Mouse (Mus musculus) common myeloid progenitor, adult 5-6 weeks (primary cell): ENCODE results near the gene Dnajc5g. TPM values are rescaled to one million over a fixed set of nuclear protein-coding genes. Genes with fewer than 3 reads are reported as not detected.

Experiments
- ATAC-seq: replicated peaks from 2 replicates; pipeline ENCODE4 v1.8.0; 2016; ENCODE audit warnings: low read depth, mild to moderate bottlenecking, moderate TSS enrichment, inconsistent platforms; ENCODE audit not compliant: poor library complexity, severe bottlenecking
- total RNA-seq: library from RNA; stranded (forward); fragments of 200-1000, 187-1606 nt; gene quantifications from 2 replicates; pipeline ENCODE4 v1.2.3, GENCODE M21; 2017

The Dnajc5g gene
- total RNA-seq, 1 experiment from 2014 or later: not detected

- ATAC-seq: no peak
These were observed 10.2 kb upstream of the Dnajc5g start for GRCm38 (mm10) chr5:31095711-31096480.

DNA sequence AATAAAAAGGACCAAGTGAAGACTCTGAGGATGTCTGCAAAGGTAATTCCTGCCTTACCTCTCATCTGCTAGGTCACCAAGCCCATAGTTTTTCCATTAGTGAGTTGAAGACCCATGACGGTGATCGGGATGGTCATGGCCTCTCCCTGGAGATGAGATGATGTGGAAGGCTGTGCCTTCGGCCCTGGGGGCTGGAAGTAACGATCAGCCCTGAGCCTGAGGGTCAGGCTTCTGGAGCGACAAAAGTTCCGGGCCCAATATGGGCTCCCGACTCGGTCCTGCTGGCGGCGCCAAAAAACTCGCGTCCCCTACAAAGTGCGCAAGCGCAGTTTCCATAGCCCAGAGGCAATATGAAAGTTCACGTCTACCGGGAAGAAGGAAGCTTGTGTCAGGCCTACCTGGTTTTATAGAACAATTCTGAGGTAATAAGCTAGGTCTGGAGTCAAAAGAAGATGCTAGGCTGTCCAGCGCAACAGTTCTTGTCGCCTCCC is 2.0 kb downstream of the Dnajc5g start, which contains the start of gene Slc30a3:
Slc30a3 (minus strand) TSS at position 238 of the 491 bp plus-strand sequence.
- no peak for ATAC-seq

- ATAC-seq: 0 out of 2 replicates have a peak, but pooled peaks have one; percentile 50
These were observed 4.7 kb downstream of the Dnajc5g start for GRCm38 (mm10) chr5:31110781-31111180.

DNA sequence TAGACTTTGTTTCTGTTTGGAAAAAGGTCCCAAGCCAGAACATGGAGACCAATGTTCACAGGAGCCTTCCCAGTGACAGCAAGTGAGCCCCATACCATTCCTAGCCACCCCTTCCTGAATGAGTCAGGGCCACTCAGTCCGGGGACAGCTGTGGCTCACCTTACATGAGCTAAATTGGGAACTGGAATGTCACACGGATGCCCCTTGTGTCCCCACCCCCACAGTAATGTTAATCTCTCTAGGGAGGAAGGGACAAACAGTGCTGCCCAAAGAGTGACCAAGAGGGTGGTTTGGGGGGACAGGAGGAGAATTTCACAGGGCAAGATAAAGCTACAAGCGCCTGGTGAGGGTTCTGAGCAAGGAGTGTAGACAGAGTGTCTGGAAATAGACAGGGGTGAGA is 10.3 kb downstream of the Dnajc5g start, which contains the start of gene Trim54:
Trim54 (plus strand) TSS at position 359 of the 400 bp plus-strand sequence.
- ATAC-seq: no peak

GRCm38 (mm10) chr5:31116912-31117311 is 10.8 kb downstream of the Dnajc5g start:
- ATAC-seq: no peak

GRCm38 (mm10) chr5:31121111-31121510 is 15.0 kb downstream of the Dnajc5g start:
- no peak for ATAC-seq

DNA sequence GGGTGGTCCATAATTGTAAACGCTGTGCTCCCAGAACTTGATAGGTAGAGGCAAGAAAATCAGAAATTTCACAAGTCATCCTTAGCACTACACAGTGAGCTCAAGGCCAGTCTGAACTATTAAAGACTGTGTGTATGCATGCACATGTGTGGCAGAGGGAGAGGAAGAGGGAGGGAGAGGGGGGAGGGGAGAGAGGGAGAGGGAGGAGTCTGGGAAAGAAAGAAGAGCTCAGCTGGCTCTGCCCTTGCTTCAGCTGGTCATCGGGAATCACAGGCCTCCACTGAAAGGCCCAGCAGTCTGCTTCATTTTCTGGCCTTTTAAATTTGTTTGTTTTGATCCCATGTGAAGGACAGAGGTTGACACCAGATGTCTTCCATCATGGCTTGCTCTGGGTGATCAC is 17.4 kb downstream of the Dnajc5g start:
- no peak for ATAC-seq

DNA sequence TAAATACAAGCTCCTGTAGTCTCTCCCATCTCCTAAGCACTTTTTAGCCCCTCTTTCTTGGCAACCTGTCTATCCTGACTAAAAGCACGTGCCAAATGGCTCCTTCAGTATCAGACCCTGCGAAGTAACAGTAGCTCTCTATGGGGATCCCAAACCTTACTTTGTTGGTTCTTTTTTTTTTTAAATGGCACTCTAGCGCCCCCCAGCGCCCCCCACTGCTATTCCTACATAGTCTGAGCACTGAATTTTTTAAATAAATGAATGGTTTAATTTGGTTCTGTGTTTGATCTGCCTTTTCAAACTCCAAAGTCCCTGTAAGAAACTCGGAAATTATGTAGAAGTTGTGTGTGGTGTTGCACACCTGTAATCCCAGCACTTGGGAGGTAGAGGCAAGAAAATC is 20.0 kb downstream of the Dnajc5g start:
- no peak for ATAC-seq

- no peak for ATAC-seq
These were observed 30.8 kb downstream of the Dnajc5g start for GRCm38 (mm10) chr5:31136730-31137424.

DNA sequence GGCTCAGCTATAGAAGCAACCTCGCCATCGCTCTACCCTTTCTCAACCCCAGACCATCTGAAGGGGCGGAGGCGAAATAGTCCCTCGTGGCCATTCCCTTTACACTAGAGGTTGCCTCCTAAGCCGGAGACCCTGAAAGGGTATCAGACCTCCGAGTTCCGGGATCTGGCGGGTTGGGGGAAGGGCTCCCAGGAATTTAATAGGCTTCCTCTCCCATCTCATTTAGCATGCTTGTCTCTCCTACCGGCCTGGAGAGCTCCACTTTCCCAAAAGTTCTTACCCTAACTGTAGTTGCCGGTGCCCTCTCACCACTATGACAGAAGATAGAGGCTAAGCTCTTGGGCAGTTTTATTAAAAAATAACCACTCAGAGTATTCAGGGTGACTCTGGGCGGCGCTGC is 31.6 kb downstream of the Dnajc5g start:
- no peak for ATAC-seq

DNA sequence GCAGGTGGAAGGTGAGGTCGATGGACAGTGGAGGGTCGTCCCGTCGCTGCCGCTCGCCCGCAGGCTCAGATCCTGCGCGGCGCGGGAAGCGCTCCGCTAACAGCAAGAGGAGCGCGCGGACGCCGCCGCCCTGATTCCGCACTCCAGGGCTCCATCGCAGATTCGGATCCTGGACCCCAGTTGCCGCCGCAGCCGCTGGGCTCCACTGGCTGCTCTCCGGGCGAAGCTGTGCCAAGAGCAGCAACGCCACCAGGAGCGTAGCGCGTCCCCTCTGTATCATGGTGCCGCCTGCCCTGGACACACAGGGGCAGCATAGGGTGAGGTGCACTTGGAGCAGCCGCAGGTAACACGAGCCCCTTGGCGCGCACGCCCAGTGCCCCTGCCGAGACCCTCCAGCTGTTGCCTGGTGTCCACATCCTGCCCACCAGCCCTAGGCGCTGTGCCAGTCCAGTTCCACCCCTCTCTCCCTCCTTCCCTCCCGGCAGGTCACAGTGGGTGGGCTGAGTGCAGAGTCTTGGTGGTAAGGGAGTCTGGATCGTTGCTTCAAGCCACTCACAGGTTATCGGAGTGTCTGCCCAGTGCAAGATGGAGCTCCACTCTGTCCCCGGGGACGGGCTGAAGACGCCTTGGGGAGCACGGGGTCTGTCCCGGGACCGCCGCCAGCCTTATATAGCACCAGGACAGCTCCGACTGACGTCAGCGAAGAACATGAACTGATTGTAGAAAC is 32.3 kb downstream of the Dnajc5g start, which contains the start of gene Ucn:
Ucn (minus strand) TSS at position 589 of the 727 bp plus-strand sequence.
- peak; percentile 12; the same call in 1 of the 2 replicates for ATAC-seq

DNA sequence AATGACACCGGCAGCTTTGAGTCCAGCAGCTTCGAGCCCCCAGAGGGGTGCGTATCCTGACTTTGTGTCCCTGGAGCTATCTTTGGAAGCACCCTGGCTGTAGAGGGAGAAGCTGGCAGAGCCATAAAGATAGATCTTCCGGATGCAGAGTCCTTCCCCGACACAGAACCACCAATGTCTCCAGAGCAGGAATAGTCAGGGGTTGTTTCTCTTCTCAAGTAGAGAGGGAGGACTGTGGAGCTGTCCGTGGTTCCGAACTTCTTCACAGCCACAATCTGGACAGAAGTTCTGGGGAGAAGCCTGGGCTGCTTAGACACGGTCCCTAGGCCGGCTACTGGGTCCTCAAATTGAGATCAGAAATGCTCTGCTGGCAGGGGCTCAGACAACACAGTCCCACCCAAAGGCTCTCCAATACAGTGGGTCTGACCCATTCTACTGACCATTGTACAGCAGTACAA is 32.9 kb downstream of the Dnajc5g start:
- ATAC-seq: no peak

- ATAC-seq: no peak
These were observed 43.7 kb downstream of the Dnajc5g start for GRCm38 (mm10) chr5:31149781-31150180.

DNA sequence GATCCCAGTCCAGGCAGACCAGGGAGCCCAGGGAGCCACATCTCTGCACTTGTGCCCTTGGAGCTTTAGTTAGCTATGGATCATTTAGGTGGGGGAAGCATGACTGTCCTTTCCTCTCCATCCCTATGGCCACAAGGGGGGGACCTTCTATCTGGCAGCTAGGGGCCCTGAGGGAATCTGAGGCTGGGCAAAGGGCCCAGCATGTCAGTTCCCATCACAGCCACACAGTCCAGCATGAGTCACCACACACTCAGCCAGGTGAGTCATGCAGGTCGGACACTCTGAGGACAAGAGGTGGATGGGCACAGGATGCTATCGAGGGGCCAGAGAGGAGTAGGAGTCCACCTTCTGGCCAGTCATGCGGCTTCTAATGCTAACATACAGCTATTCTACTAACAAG is 45.7 kb downstream of the Dnajc5g start:
- no peak for ATAC-seq

GRCm38 (mm10) chr5:31153516-31154151 is 47.5 kb downstream of the Dnajc5g start:
- no peak for ATAC-seq

- ATAC-seq: peak; percentile 93
These were observed 48.1 kb downstream of the Dnajc5g start, which contains the start of gene Mpv17 for GRCm38 (mm10) chr5:31154152-31154553. Gene Mpv17, minus strand, starts transcription at chr5:31154251.
